Mouse (Mus musculus) stomach, postnatal 0 days (tissue): ENCODE measurements at regions not wholly inside any gene's neighbourhood (a gene's known extent, or its start where the extent isn't known, plus 50 kb on each side); places are given as distances from the start of the nearest gene placed in this dataset.
"Not testable (repeated sequence)": the region's sequence is repeated elsewhere in the genome, so short reads cannot be mapped to it uniquely, and the experiment has no call there.

Experiments used
- ATAC-seq: fragments of 200-750 bp; cut with Nextera tagmentation; 2 replicates; pipeline ENCODE4 v1.8.0; 2017; ENCODE audit not compliant: low FRiP score, low TSS enrichment
- DNase-seq: peaks from one replicate; pipeline ENCODE4 v3.0.0-alpha.2; 2016; ENCODE audit warnings: low spot score
- H3K27ac ChIP-seq: fragments of 300-500 bp; sonication (generic); replicated peaks from 2 replicates; pipeline ENCODE4 v1.5.1; 2014; ENCODE audit warnings: mild to moderate bottlenecking, control low read depth
- H3K27me3 ChIP-seq: fragments of 300-500 bp; sonication (generic); 2 replicates; pipeline ENCODE4 v1.6.1; 2014; ENCODE audit warnings: low read length; ENCODE audit not compliant: control insufficient read depth, insufficient read depth
- H3K36me3 ChIP-seq: fragments of 300-500 bp; sonication (generic); 2 replicates; pipeline ENCODE4 v1.6.1; 2014; ENCODE audit warnings: low read length, mixed read lengths; ENCODE audit not compliant: control insufficient read depth, insufficient read depth
- H3K4me1 ChIP-seq: fragments of 300-500 bp; sonication (generic); replicated peaks from 2 replicates; pipeline ENCODE4 v1.6.1; 2014; ENCODE audit warnings: antibody characterized with exemption; ENCODE audit not compliant: control insufficient read depth, insufficient read depth
- H3K4me2 ChIP-seq: fragments of 300-500 bp; sonication (generic); replicated peaks from 2 replicates; pipeline ENCODE4 v1.6.1; 2014; ENCODE audit warnings: low read depth, mild to moderate bottlenecking, control low read depth, moderate library complexity
- H3K4me3 ChIP-seq: fragments of 300-500 bp; sonication (generic); 2 replicates; pipeline ENCODE4 v1.5.1; 2014; ENCODE audit warnings: low read depth, low read length, control low read depth
- H3K9ac ChIP-seq: fragments of 300-500 bp; sonication (generic); 2 replicates; pipeline ENCODE4 v1.6.1; 2014; ENCODE audit warnings: mild to moderate bottlenecking, low read length, control low read depth, mixed read lengths
- H3K9me3 ChIP-seq: fragments of 300-500 bp; sonication (generic); 2 replicates; pipeline ENCODE4 v1.6.1; 2016; ENCODE audit warnings: low read length; ENCODE audit not compliant: control insufficient read depth
- WGBS: fragments of 180-500 bp; shearing (Covaris S2); extraction: QIAGEN DNeasy Blood & Tissue Kit; methylation state at CpG from one replicate; pipeline ENCODE4 v1.1.7; 2014; 5-methylcytosine and 5-hydroxymethylcytosine counted together

GRCm38 (mm10) chr14:53020152-53020551, 524.6 kb upstream of the Olfr1507 start:
- not testable (repeated sequence) for H3K4me2 ChIP-seq, H3K9ac ChIP-seq, ATAC-seq, H3K27me3 ChIP-seq, H3K4me1 ChIP-seq, H3K9me3 ChIP-seq, H3K27ac ChIP-seq, H3K4me3 ChIP-seq, H3K36me3 ChIP-seq, DNase-seq
- no CpG with 5 or more reads among the region's 6 CpGs for WGBS

- not testable (repeated sequence) for H3K27me3 ChIP-seq, H3K4me1 ChIP-seq, H3K4me2 ChIP-seq, H3K9ac ChIP-seq, H3K9me3 ChIP-seq, ATAC-seq, H3K4me3 ChIP-seq, H3K27ac ChIP-seq, DNase-seq, H3K36me3 ChIP-seq
- no CpG with 5 or more reads among the region's 5 CpGs for WGBS
Observed at GRCm38 (mm10) chr14:53007741-53008140, 512.2 kb upstream of the Olfr1507 start.

GRCm38 (mm10) chr14:53007323-53007722, 511.8 kb upstream of the Olfr1507 start:
- not testable (repeated sequence) for H3K4me2 ChIP-seq, H3K4me1 ChIP-seq, H3K9me3 ChIP-seq, H3K27me3 ChIP-seq, H3K27ac ChIP-seq, DNase-seq, ATAC-seq, H3K4me3 ChIP-seq, H3K9ac ChIP-seq, H3K36me3 ChIP-seq
- WGBS, result no CpG with 5 or more reads among the region's 4 CpGs

DNA sequence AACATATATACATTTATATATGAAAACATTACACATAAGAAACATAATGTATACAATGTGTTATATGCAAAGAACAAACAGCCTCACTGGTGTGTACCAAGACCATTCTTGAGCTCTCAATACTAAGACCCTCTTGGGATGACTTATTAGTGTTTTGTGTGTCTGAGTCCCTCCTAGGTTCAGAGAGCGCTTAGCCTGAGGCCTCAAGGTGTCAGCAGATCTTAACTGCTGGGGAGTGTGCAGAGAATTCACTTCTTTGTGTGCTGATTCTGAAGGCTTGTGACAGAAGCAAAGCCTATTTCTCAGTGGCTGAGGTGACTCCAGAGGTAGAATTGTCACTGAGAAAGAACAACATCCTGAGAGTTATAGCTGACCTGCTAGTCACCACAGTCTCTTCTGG, 505.7 kb upstream of the Olfr1507 start:
- not testable (repeated sequence) for H3K27me3 ChIP-seq, H3K9me3 ChIP-seq, H3K36me3 ChIP-seq, ATAC-seq, H3K4me2 ChIP-seq, H3K27ac ChIP-seq, H3K9ac ChIP-seq, H3K4me1 ChIP-seq, DNase-seq, H3K4me3 ChIP-seq
- WGBS, result 68% methylated on average over 1 of the region's 1 CpGs

- not testable (repeated sequence) for DNase-seq, H3K4me1 ChIP-seq, H3K4me3 ChIP-seq, H3K27ac ChIP-seq, H3K9ac ChIP-seq, ATAC-seq, H3K36me3 ChIP-seq, H3K27me3 ChIP-seq, H3K9me3 ChIP-seq, H3K4me2 ChIP-seq
- WGBS, result 47% methylated on average over 1 of the region's 4 CpGs
Observed at GRCm38 (mm10) chr14:52992106-52992760, 496.7 kb upstream of the Olfr1507 start.

- DNase-seq, ATAC-seq, H3K4me3 ChIP-seq, H3K27me3 ChIP-seq, H3K27ac ChIP-seq, H3K36me3 ChIP-seq, H3K9ac ChIP-seq, H3K9me3 ChIP-seq, H3K4me1 ChIP-seq, H3K4me2 ChIP-seq: not testable (repeated sequence)
- WGBS, result no CpG with 5 or more reads among the region's 3 CpGs
Observed at GRCm38 (mm10) chr14:52991328-52991665, 495.7 kb upstream of the Olfr1507 start.

DNA sequence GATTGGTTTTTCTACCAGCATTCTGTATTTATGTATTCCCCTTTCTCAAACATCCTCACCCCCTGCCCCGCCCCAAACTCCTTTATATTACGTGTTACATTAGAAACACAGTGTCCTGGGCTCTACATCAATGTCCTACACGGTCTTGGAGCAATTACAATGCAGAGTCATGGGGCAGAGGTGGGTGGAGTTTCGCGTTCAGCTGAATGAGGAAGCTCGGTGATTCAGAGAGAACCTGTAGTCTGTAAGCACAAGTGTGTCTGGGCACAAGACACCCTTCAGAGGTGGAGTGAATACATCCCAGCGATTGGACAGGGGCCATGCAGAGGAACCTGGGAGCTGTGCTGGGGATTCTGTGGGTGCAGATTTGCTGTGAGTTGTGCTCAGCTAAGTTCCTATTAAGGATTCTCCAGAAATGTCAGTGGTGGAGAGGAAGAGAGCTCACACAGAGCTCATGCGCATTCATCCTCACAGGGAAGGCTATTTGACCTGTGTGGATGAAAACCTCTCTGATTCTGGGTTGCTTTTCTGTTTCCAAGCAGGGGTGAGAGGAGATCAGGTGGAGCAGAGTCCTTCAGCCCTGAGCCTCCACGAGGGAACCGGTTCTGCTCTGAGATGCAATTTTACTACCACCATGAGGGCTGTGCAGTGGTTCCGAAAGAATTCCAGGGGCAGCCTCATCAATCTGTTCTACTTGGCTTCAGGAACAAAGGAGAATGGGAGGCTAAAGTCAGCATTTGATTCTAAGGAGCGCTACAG, 495.2 kb upstream of the Olfr1507 start:
- not testable (repeated sequence) for DNase-seq, H3K4me2 ChIP-seq, H3K4me3 ChIP-seq, H3K27me3 ChIP-seq, H3K9me3 ChIP-seq, H3K4me1 ChIP-seq, H3K36me3 ChIP-seq, ATAC-seq, H3K9ac ChIP-seq, H3K27ac ChIP-seq
- no CpG with 5 or more reads among the region's 12 CpGs for WGBS

- not testable (repeated sequence) for H3K4me2 ChIP-seq, H3K9ac ChIP-seq, ATAC-seq, H3K27ac ChIP-seq, H3K4me1 ChIP-seq, H3K36me3 ChIP-seq, H3K9me3 ChIP-seq, DNase-seq, H3K27me3 ChIP-seq, H3K4me3 ChIP-seq
- WGBS, result 77% methylated on average over 1 of the region's 1 CpGs
Observed at GRCm38 (mm10) chr14:52989940-52990339, 494.4 kb upstream of the Olfr1507 start.

DNA sequence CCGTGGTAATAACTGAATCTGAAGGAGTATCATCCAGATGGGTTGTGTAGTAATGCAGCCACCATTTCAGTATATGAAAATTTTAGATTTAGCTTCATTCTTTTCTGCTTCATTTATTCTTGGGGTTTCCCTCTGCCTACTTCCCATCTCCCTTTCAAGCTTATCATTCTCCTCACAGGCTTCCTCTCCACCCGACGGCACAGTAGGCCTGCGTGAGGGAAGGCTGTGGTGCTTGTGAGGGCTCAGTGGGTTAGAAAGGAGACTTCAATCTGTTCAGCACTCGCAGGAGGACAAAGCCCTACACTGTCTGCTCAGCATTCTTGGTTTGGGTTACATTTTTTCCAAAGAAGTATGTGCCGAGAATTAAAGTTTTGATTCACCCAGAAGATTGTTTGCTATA, 493.0 kb upstream of the Olfr1507 start:
- not testable (repeated sequence) for H3K9me3 ChIP-seq, H3K36me3 ChIP-seq, H3K27me3 ChIP-seq, H3K4me2 ChIP-seq, H3K27ac ChIP-seq, H3K4me1 ChIP-seq, DNase-seq, H3K4me3 ChIP-seq, ATAC-seq, H3K9ac ChIP-seq
- WGBS, result no CpG with 5 or more reads among the region's 6 CpGs
